Mouse (Mus musculus) layer of hippocampus, postnatal 25 days (tissue): ENCODE data around the gene Olfr923. TPM values are rescaled to one million over a fixed set of nuclear protein-coding genes. Genes with fewer than 3 reads are reported as not detected.
"Not testable (repeated sequence)": the region's sequence is repeated elsewhere in the genome, so short reads cannot be mapped to it uniquely, and the experiment has no call there.

Experiments used
- DNase-seq, 2 experiments: peaks; one replicate each; pipeline ENCODE4 v3.0.0; 2022; ENCODE audit warnings: mixed read lengths in 2 of 2, low spot score in 1 of 2; ENCODE audit errors: extremely low spot score in 1 of 2
- total RNA-seq, 2 experiments: library from RNA; stranded (reverse); gene quantifications; 2 replicates each; pipeline ENCODE4 v1.2.3; 2021

Olfr923 gene
- total RNA-seq = not detected

DNA sequence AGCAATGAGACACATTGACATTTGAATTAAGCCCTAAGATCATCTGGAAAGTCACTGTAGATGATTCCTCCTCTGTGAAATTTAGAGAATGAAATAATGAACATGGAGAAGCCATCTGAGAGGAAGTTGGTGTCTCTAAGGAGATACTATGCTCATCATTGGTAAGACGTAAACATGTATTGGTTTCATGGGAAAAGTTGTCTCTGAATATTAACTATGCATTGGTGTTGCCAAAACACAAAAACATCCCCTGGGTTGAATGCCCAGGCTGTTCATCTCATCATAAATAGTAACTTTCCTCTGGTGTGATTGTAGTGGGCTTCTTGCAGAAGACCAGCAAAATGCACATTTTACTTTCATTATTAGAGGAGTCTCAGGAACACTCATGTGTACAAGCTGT, at the start of gene Olfr923:
Gene Olfr923 (plus strand): TSS at position 301 of the 400 bp plus-strand sequence.
- no peak for DNase-seq

DNA sequence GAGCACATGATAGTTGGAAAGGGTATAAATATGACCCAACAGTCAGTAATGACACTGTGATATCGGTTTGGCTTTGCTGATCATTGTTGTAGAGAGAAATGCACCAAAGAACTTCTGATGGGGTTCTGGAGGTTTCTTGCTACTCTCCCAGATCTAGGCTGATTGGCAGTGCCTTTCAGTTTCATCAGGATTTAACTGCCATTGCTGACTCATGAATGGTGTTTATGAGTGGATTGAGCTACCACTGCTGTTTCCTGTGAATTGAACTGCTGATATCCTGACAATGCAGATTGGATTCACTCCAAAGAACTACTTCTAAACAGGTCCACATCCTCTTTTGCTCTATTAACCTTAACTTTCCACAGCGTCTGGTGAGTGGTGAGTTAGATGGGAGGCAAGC, 33.7 kb upstream of the Olfr923 start:
- no peak for DNase-seq

DNA sequence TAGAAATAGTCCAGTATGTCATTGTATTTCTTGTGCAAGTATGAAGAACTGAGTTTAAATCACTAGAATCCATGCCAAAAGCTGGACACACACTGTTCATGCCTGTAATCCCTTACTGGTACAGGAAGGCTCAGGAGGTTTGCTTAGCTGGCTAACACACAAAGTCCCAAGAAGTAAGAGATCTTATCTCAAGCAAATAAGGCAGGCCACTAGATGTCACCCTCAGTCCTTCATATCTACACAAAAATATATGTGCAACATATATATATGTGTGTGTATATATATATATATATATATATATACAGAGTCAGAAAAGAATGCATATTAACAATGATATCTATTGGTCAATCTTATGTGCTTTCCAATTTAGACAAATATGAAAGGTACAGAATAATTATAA, 20.6 kb upstream of the Olfr923 start:
- DNase-seq = peak in 1 of 2 experiments; percentile 4

DNA sequence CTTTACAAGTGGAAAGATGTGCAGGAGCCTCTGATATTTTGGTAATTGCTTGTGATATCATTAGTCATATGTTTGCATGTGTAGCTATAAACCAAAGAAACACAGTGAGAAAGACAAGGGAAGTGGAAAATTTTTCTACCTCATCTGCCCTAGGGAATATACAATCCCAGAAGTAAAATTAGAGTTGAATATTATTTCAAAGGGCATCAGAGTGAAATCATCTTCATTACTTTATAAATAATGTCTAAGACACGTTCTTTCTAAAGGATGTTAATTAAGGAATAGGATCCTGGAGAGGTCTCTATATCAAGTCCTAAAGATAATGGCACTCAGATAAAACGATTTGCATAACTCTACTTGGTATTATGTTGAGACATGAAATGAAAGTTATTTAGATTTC, 12.0 kb upstream of the Olfr923 start, which contains the start of gene Olfr922:
Gene Olfr922 (plus strand): TSS at position 301 of the 400 bp plus-strand sequence.
- DNase-seq = no peak

DNA sequence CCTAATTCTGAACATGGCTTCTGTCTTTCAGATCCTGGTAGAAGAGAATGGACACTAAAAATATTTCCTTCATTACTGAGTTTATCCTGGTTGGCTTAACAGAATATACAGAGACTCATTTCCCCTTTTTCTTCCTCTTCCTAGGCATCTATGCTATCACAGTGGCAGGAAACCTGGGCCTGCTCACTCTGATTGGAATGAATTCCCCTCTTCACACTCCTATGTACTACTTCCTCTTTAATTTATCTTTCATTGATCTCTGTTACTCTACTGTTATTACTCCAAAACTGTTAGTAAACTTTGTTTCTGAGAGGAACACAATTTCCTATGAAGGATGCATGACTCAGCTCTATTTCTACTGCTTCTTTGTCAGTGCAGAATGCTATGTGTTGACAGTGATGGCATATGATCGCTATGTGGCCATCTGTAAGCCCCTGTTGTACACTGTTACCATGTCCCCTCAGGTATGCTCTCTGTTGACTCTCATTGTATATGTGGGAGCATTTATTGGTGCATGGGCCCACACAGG, 10.8 kb upstream of the Olfr923 start:
- DNase-seq = no peak

DNA sequence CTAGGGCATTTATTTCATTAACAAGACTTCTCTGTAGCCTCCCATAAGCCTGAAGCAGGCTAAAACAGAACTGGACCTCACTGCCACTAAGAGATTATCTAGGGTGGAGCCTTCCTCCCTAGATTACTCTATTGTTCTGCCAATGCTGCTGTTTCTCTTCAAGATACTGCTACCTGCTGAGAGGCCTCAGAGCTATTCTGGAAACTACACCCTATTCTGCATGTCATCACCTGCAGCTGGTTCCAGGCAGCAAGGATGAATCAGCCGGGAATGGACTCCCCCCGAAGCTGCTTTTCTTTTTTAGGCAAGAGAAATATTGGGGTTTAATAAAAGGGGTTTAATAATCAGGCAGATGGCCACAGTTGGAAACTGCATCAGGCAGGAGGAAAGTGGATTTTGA, 6.7 kb downstream of the Olfr923 start:
- no peak for DNase-seq

DNA sequence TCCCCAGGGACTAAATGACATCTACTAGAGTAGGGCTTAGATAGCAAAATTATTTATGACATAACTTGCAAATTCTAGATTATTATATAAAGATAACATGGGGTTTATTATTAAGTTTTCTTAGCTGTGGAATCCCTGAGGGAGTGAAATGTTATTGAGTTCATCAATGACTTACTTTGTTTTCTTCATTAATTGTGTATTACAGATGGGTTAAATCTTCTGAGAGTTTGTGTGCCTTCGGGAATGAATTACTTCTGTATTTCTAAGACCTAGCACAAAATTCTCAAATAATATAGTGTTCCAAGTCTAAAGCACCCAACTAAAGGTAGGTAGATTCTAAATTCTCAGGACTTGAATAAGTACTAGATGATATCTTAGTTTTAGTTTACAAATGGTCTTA, 17.8 kb downstream of the Olfr923 start, which contains the start of gene Olfr924:
Gene Olfr924 (plus strand): TSS at position 301 of the 400 bp plus-strand sequence.
- DNase-seq = no peak

DNA sequence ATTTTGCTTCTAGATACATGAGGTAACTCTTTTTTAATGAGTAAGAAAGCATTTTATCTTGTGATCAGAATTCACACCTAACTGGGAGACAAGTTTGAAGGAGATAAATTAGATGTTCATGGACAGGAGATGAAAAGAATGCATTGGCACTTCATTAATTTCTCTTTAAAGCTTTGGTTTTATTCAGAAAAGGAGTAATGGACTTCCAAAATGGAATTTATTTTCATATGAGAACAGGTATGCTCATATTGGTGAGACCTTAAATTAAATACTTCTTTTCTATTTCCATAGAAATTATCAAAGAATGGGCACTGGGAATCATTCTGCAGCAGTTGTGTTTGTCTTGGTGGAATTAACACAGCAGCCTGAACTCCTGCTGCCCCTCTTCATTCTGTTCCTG, 28.4 kb downstream of the Olfr923 start, which contains the start of gene Olfr26:
Gene Olfr26 (plus strand): TSS at position 301 of the 400 bp plus-strand sequence.
- no peak for DNase-seq

DNA sequence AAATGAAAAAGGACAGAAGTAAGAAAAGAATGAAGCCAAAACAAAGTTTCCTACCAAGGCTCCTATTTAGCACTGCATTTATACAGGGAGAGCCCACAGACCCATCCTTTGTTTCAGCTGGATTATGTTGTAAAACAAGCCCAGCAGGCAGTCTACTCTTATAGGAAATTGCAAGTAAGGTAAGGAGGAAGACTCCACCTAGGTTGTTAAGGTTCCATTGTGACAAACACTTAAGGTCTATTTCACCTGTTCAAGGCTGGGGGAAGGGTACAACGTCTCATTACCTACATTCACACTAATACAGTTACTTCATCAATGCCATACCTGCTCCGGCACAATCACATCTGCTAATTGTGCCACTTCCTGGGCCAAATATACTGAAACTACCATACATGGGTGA, 48.5 kb downstream of the Olfr923 start:
- not testable (repeated sequence) for DNase-seq

DNA sequence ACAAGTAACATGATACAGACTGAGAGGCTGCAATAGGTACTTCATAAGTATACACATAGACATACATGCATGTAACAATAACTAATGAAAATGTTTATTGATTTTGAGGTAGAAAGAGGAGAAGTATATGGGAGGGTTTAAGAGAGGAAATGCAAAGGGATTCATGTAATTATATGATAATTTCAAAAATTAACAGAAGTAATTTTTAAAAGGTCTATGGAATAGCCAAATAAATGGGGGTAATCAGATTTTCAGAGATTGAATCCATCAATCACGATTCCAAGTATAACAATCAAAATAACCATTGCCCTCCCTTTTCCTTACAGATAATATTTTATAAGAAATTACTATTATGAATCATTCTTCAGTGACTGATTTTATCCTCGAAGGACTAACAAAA, 50.5 kb downstream of the Olfr923 start, which contains the start of gene Olfr926:
Gene Olfr926 (plus strand): TSS at position 301 of the 400 bp plus-strand sequence.
- no peak for DNase-seq

Other genes starting within 250 kb of the Olfr923 start
- gene Olfr912, start 246.4 kb upstream of the Olfr923 start, total RNA-seq = not detected
- not detected for gene Olfr913, start 233.8 kb upstream of the Olfr923 start, total RNA-seq
- not detected for gene Olfr914, start 221.4 kb upstream of the Olfr923 start, total RNA-seq
- gene Olfr916, start 166.7 kb upstream of the Olfr923 start, total RNA-seq = not detected
- not detected for gene Olfr917, start 160.7 kb upstream of the Olfr923 start, total RNA-seq
- not detected for gene Olfr918, start 151.9 kb upstream of the Olfr923 start, total RNA-seq
- not detected for gene Olfr919, start 122.9 kb upstream of the Olfr923 start, total RNA-seq
- 10 to 100 TPM; 10.4 to 11.5 TPM for gene Vwa5a, start 108.3 kb upstream of the Olfr923 start, total RNA-seq
- gene Olfr920, start 74.2 kb upstream of the Olfr923 start, total RNA-seq = under 1 TPM in 1 of 2 experiments, not detected in 1; 0.10 TPM
- not detected for gene Olfr921, start 53.5 kb upstream of the Olfr923 start, total RNA-seq
- gene Olfr922, start 11.9 kb upstream of the Olfr923 start, total RNA-seq = not detected
- not detected for gene Olfr924, start 17.9 kb downstream of the Olfr923 start, total RNA-seq
- gene Olfr26, start 28.5 kb downstream of the Olfr923 start, total RNA-seq = not detected
- not detected for gene Olfr926, start 50.6 kb downstream of the Olfr923 start, total RNA-seq
- not detected for gene Olfr930, start 103.3 kb downstream of the Olfr923 start, total RNA-seq
- gene Olfr933, start 145.8 kb downstream of the Olfr923 start, total RNA-seq = not detected
- not detected for gene Olfr934, start 161.8 kb downstream of the Olfr923 start, total RNA-seq
- gene Olfr935, start 173.1 kb downstream of the Olfr923 start, total RNA-seq = not detected
- gene Olfr146, start 196.8 kb downstream of the Olfr923 start, total RNA-seq = not detected
- gene Olfr937, start 238.4 kb downstream of the Olfr923 start, total RNA-seq = not detected